Mouse (Mus musculus) heart, postnatal 4 days (tissue): ENCODE measurements at regions not wholly inside any gene's neighbourhood (a gene's known extent, or its start where the extent isn't known, plus 50 kb on each side); places are given as distances from the start of the nearest gene placed in this dataset.

Source experiments
- DNase-seq: peaks from one replicate; pipeline ENCODE4 v3.0.0; 2021

- no peak for DNase-seq
Observed at GRCm38 (mm10) chr15:27270203-27270602, 196.3 kb upstream of the Ank start.

DNA sequence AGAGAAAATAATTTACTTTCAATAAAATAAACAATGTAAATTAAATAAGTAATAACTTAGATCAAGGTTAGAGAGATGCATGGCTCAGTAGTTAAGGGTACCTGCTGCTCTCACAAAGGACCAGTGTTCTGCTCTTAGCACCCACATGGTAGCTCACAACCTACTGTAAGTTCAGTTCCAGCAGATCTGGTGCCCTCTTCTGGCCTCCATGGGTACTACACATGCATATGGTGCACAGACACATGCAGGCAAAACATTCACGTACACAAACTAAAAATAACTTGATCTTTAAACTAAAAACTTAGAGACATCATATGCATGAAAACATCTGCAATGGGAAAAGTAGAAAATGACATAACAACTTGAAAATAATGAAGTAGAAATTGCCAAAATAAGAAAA, 184.2 kb upstream of the Ank start:
- no peak for DNase-seq

GRCm38 (mm10) chr15:27303856-27304255, 162.6 kb upstream of the Ank start:
- no peak for DNase-seq

DNA sequence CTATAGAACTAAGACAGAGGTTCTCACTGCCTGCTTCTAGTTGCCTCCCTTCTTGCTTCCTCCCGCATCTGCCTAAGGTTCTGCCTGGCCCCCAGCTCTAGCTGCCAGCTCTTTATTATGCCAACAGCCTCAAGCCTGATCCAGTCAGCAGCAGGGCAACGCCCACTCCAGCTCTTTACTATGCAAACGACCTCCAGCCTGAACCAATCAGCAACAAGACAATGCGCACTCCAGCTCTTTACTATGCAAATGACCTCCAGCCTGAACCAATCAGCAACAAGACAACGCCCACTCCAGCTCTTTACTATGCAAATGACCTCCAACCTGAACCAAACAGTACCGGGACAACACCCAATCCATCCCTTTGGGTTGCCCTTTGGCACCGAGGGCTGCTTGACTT, 162.2 kb upstream of the Ank start:
- no peak for DNase-seq

DNA sequence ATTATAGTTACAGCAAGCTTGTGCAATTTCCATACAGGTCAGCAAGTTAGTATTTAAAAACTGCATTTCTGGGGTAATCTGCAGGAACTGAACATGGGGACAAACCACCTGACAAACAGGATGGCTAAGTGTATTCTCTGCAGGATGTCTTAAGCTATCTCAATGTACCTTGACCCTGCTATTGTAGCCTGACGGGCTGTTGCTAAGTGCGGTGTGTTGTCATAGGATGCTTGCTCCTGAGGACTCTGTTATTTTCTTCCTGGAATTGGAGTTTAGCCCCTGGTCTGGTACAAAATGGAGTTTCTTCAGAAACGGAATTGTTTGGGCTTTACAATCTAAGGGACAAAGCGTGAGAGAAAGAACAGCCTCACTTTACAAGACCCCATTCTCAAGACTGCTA, 161.4 kb upstream of the Ank start:
- no peak for DNase-seq

DNA sequence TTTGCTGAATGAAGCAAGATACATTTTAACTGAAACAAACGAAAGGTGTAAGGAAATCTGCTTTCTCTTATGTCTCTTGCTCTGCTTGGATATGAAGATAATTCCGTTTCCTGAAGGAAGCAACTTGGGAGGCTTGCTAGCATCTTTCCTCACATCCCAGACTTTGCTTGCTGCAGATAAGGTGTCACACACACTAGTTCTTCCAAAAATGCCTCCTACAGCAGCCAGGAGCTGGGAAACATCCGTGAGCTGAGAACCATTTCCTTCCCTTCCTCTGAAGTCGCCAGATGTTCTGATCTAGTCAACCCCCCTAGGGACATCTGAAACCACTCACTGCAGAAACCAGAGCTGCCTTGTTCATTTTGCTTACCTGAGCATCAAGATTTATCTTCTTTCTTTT, 157.8 kb upstream of the Ank start:
- no peak for DNase-seq

GRCm38 (mm10) chr15:27315964-27316745, 150.3 kb upstream of the Ank start:
- no peak for DNase-seq

GRCm38 (mm10) chr15:27316746-27317129, 149.7 kb upstream of the Ank start:
- DNase-seq = no peak

DNA sequence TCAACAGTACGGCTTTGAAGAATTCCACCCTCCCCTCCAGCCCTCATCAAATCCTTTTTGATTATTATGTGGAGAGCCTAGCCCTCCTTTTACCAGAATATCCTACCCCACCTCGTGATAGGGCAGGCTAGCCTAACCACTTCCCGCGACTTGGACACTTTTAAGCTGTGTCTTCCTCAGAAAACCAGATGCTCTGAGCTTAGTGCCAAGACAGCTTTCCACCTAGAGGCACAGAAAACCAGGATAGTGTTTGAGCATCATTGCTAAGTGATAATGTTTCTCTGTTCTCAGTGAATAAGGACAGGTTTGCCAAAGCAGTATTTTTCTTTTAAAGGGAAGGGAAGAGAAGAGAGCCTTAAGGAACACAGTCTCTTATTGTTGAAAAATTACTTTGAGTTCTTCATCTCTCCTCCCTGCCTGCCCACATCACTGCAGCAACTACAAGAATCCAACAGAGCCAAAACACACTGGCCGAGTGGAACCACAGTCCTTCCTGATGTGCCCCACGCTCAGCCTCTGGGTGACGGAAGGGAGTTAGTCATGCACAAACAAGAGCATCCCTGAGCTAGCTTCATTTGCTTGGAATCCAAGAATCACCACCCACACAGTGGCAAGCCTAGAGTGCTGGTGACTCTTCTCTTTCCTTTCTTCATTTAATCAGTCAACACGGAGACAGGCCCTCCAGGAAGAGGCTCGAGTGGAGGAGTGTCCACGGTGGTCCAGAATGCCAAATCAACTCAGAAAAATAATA, 144.4 kb upstream of the Ank start:
- DNase-seq = no peak

- peak; percentile 71 for DNase-seq
Observed at GRCm38 (mm10) chr15:27325847-27326548, 140.5 kb upstream of the Ank start.

GRCm38 (mm10) chr15:27326549-27326876, 140.0 kb upstream of the Ank start:
- DNase-seq = no peak

GRCm38 (mm10) chr15:27327744-27328143, 138.7 kb upstream of the Ank start:
- DNase-seq = no peak

GRCm38 (mm10) chr15:27328441-27328840, 138.0 kb upstream of the Ank start:
- no peak for DNase-seq

DNA sequence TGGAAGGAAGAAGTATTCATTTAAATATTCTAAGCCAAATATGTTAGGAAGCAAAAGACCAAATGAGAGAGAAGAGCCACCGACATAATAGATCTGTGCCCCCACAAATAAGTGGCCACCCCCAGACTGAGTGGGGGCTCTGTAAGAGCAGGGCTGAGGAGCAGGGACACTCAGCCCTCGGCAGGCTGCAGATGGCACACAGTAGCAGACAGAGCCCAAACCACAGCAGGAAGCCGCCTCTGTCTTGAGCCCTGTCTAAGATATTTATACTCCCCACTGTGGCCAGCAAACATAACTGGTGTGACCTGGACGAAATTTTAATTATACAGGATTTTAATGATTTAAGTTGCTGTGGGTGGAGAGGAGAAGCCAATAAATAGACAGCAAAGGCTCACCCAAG, 126.4 kb upstream of the Ank start:
- DNase-seq = no peak

GRCm38 (mm10) chr15:27341518-27341976, 124.9 kb upstream of the Ank start:
- no peak for DNase-seq

- DNase-seq = no peak
Observed at GRCm38 (mm10) chr15:27358441-27358840, 108.0 kb upstream of the Ank start.

DNA sequence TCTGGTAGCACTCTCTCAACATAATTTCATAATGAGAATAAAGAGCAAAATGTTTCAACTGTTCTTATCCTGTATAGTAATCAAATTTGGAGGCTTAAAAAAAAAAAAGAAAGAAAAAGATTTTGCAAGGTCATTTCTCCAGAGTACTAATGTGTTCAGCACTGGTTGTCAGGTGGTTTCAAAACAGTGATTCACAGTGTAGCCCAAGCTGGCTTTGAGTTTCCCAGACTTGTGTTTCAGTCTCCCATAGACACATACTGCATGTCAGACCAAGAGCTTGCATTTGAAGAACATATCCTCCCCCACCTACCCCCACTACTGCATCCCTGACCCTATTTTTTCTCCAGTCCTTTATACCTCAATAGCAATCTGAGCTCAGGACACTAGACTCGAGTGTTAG, 107.2 kb upstream of the Ank start:
- DNase-seq = no peak

- no peak for DNase-seq
Observed at GRCm38 (mm10) chr15:27374517-27374916, 92.0 kb upstream of the Ank start.

DNA sequence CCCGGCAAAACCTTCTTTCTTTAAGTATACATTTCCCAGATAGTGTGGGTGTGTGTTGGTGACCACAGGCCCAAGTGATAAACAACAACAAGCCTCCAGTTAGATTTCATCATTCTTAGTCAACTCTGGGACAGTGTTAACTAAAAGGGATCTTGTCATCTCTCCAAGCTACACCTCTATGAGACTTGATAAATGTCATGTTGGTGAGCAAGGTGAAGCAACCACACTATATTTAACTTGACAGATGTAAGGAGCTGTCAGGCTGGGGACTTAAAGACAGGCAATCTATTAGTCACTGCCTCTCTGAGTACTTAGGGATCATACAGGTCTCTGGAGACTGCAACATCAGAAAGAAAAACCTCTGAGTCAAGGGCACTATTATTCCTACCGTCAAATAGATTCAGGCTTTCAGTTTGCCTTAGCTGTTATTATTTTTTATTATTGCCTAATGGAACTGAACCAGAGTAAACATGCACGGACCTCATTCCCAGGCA, 87.8 kb upstream of the Ank start:
- no peak for DNase-seq

DNA sequence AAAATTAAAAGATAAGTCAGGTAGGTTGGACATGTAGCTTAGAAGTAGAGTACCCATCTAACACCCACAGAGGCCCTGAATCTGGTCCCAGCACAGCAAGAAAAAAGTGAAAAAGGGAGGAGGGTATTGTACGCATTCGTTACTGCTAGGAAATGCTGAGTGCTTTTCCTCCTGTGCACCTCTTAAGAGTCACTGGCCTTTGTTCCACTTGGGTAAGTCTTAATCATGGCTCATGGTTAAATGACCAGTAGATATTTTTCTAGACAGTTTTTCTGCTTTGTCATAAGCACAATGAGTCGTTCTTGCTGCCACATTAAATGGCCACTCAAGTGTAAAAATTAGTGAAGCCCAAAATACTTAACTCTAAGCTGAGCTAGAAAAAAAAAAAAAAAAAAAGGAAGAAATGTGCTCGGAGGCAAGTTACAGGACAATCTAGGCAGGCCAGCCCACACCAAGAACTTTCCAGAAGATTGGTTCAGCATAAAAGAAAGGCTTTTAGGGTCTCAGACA, 86.0 kb upstream of the Ank start:
- DNase-seq = no peak

- DNase-seq = no peak
Observed at GRCm38 (mm10) chr15:27381565-27381964, 84.9 kb upstream of the Ank start.

DNA sequence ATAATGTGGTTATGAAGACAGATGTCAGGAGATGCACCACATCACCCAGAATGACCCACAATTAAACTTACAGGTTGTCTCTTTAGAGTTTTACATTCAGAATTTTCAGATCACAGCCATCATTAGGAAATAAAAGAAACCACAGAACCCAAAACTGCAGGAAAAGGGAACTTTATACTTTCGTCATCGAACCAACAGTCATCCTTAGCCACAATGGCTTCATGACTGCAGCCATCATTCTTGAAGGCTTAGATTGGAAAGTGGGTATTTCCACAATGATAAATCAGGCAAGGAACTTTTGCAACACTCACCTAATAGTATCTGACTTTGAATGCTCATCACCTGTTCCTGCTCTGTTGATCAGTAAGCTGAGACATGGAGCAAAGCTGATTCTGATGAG, 75.9 kb upstream of the Ank start:
- DNase-seq = no peak

- peak; percentile 31 for DNase-seq
Observed at GRCm38 (mm10) chr15:27405721-27406161, 60.7 kb upstream of the Ank start.
